In the genomic region with DNA sequence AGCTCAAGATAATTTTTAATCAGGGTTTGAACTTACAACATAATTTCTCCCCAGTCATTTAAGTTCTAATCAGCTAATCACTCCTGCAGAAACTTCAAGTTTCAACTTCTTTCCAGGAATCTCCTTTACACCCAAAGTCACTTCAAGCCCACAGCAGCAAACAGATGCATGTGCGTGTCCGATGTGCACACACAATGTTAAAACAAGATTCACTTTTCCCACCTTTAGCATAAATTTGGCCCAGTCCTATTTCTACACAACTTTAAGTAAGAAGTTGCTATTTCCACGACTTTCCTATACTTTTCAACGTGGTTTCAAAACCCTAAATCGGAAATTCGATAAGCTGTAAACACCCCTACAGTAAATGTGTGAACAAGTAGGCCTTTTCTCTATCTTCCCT, we compare ENCODE assay signal across 8 mouse cellular contexts. TPM values are rescaled to one million over a fixed set of nuclear protein-coding genes. Genes with fewer than 3 reads are reported as not detected.
DNase-seq lines count a peak whose midpoint lies in the region; ATAC-seq and TF ChIP-seq lines count a peak whose summit lies in the region.

No protein-coding gene starts in this region.

- TF ChIP-seq CTCF in testis, adult 2 months (IDR thresholded peaks at IDR 0.05; ENCODE audit: control insufficient read depth, insufficient read depth, insufficient replicate concordance, low read depth, low read length): no peak
- TF ChIP-seq CTCF in stomach, postnatal 0 days (IDR thresholded peaks at IDR 0.05; ENCODE audit: low read depth): no peak
- TF ChIP-seq CTCF in cerebellum, adult 2 months (IDR thresholded peaks at IDR 0.05; ENCODE audit: borderline replicate concordance, insufficient read depth, low read depth, low read length): no peak

- ATAC-seq in forebrain, embryonic 12.5 days (ENCODE audit: low FRiP score): no peak
- ATAC-seq in liver, embryonic 11.5 days (replicated peaks; ENCODE audit: low FRiP score): no peak
- ATAC-seq in stomach, postnatal 0 days (ENCODE audit: low FRiP score, low TSS enrichment): no peak

- no peaks in the 10 kb centered on the region for H3K27me3 ChIP-seq in testis, adult 2 months (ENCODE audit: control insufficient read depth, insufficient read depth, low read length)
- no peaks in the 10 kb centered on the region for H3K27me3 ChIP-seq in forebrain, embryonic 12.5 days
- no peaks in the 10 kb centered on the region for H3K27me3 ChIP-seq in liver, embryonic 11.5 days (replicated peaks; ENCODE audit: control insufficient read depth, insufficient read depth, low read length)
- no peaks in the 10 kb centered on the region for H3K27me3 ChIP-seq in stomach, postnatal 0 days (ENCODE audit: control insufficient read depth, insufficient read depth, low read length)
- no peaks in the 10 kb centered on the region for H3K27me3 ChIP-seq in cerebellum, adult 2 months (ENCODE audit: control insufficient read depth, insufficient read depth, low read length)

- no peaks in the 10 kb centered on the region for H3K9me3 ChIP-seq in forebrain, embryonic 12.5 days
- H3K9me3 ChIP-seq in liver, embryonic 11.5 days (ENCODE audit: control insufficient read depth, low read length): no peaks in the 10 kb centered on the region
- no peaks in the 10 kb centered on the region for H3K9me3 ChIP-seq in stomach, postnatal 0 days (ENCODE audit: control insufficient read depth, low read length)

- TF ChIP-seq EP300 in stomach, postnatal 0 days (optimal IDR thresholded peaks at IDR 0.05): no peak

- peak overlapping the region; percentile 90 for H3K4me2 ChIP-seq in forebrain, embryonic 12.5 days
- peak overlapping the region; percentile 91 for H3K4me2 ChIP-seq in liver, embryonic 11.5 days
- peak overlapping the region; percentile 98 for H3K4me2 ChIP-seq in stomach, postnatal 0 days (replicated peaks; ENCODE audit: low read depth)

- H3K9ac ChIP-seq in forebrain, embryonic 12.5 days: peak overlapping the region; percentile 95
- peak overlapping the region; percentile 72 for H3K9ac ChIP-seq in liver, embryonic 11.5 days (ENCODE audit: low read depth, low read length)
- H3K9ac ChIP-seq in stomach, postnatal 0 days (ENCODE audit: low read length): no peak overlapping the region

- peak overlapping the region; percentile 96; the same call in 1 of the 2 replicates for H3K4me3 ChIP-seq in testis, adult 2 months (ENCODE audit: control insufficient read depth, low read depth, low read length)
- peak overlapping the region; percentile 93 for H3K4me3 ChIP-seq in forebrain, embryonic 12.5 days (replicated peaks)
- H3K4me3 ChIP-seq in liver, embryonic 11.5 days (ENCODE audit: low read depth, low read length): peak overlapping the region; percentile 73
- peak overlapping the region; percentile 96 for H3K4me3 ChIP-seq in stomach, postnatal 0 days (ENCODE audit: low read depth, low read length)
- no peak overlapping the region for H3K4me3 ChIP-seq in cerebellum, adult 2 months (replicated peaks; ENCODE audit: insufficient read depth, low read depth, low read length)

- H3K27ac ChIP-seq in testis, adult 2 months (ENCODE audit: control insufficient read depth, insufficient read depth, low read depth, low read length): peak overlapping the region; percentile 65
- H3K27ac ChIP-seq in forebrain, embryonic 12.5 days: no peak overlapping the region
- H3K27ac ChIP-seq in liver, embryonic 11.5 days (ENCODE audit: low read depth, low read length): peak overlapping the region; percentile 30; the same call in 1 of the 2 replicates
- H3K27ac ChIP-seq in stomach, postnatal 0 days (replicated peaks): no peak overlapping the region
- no peak overlapping the region for H3K27ac ChIP-seq in cerebellum, adult 2 months (ENCODE audit: insufficient read depth, low read length)

- no peak for TF ChIP-seq POLR2A in testis, adult 2 months (IDR thresholded peaks at IDR 0.05; ENCODE audit: control insufficient read depth, low read depth, low read length)
- no peak for TF ChIP-seq POLR2A in cerebellum, adult 2 months (IDR thresholded peaks at IDR 0.05; ENCODE audit: borderline replicate concordance, insufficient read depth, low read length)

- H3K4me1 ChIP-seq in testis, adult 2 months (ENCODE audit: control insufficient read depth, insufficient read depth, low read length): no peaks in the 10 kb centered on the region; the same call in 1 of the 2 replicates
- peaks cover 11% of the 10 kb centered on the region for H3K4me1 ChIP-seq in forebrain, embryonic 12.5 days
- peaks cover 4% of the 10 kb centered on the region; the same call in 1 of the 2 replicates for H3K4me1 ChIP-seq in liver, embryonic 11.5 days (replicated peaks; ENCODE audit: control insufficient read depth, insufficient read depth, low read length)
- no peaks in the 10 kb centered on the region for H3K4me1 ChIP-seq in stomach, postnatal 0 days (replicated peaks; ENCODE audit: control insufficient read depth, insufficient read depth)
- no peaks in the 10 kb centered on the region for H3K4me1 ChIP-seq in cerebellum, adult 2 months (ENCODE audit: control insufficient read depth, insufficient read depth, low read length)

- H3K36me3 ChIP-seq in testis, adult 2 months (ENCODE audit: control insufficient read depth, insufficient read depth, low read length): no peaks in the 10 kb centered on the region
- no peaks in the 10 kb centered on the region for H3K36me3 ChIP-seq in forebrain, embryonic 12.5 days (replicated peaks)
- no peaks in the 10 kb centered on the region for H3K36me3 ChIP-seq in liver, embryonic 11.5 days (ENCODE audit: control insufficient read depth, insufficient read depth, low read length)
- H3K36me3 ChIP-seq in stomach, postnatal 0 days (ENCODE audit: control insufficient read depth, insufficient read depth, low read length): no peaks in the 10 kb centered on the region

- no peak for DNase-seq in testis, postnatal 14 days (ENCODE audit: low spot score)
- no peak for DNase-seq in liver, embryonic 11.5 days (ENCODE audit: low spot score)
- DNase-seq in stomach, postnatal 0 days (ENCODE audit: low spot score): no peak
- DNase-seq in right cerebral cortex, postnatal 25 days: no peak
- DNase-seq in cerebellum, adult 2 months: no peak
- DNase-seq in layer of hippocampus, adult 9-10 months (ENCODE audit: low spot score): no peak

- WGBS in forebrain, embryonic 12.5 days: 67% methylated on average over 6 of the region's 6 CpGs
- 55% methylated on average over 6 of the region's 6 CpGs for WGBS in liver, embryonic 11.5 days
- WGBS in stomach, postnatal 0 days: 64% methylated on average over 6 of the region's 6 CpGs
- 66% methylated on average over 6 of the region's 6 CpGs for WGBS in cerebellum, adult 2 months

RNA-seq across cellular contexts. Expression of a gene that starts 0.6 kb away (rescaled TPM):
- 12.7 and 12.8 TPM in 2 replicates for polyA plus RNA-seq in testis, adult 2 months (2012; rRNA removed)
- polyA plus RNA-seq in forebrain, embryonic 12.5 days (2016; fragmentation: Nextera tagmentation; extraction: Ambion mirVana): 16.3 and 16.6 TPM in 2 replicates
- 15.5 and 18.0 TPM in 2 replicates for polyA plus RNA-seq in liver, embryonic 11.5 days (2014; fragmentation: Nextera tagmentation; extraction: Ambion mirVana)
- polyA plus RNA-seq in stomach, postnatal 0 days (2015; fragmentation: Nextera tagmentation; extraction: Ambion mirVana): 7.5 and 7.6 TPM in 2 replicates
- 11.6 and 15.3 TPM in 2 replicates for polyA plus RNA-seq in cerebellum, adult 2 months (2012; rRNA removed)

RNA-seq across cellular contexts. Expression of a gene that starts 29.3 kb away (rescaled TPM):
- 3.4 and 3.5 TPM in 2 replicates for polyA plus RNA-seq in testis, adult 2 months (2012; rRNA removed)
- polyA plus RNA-seq in forebrain, embryonic 12.5 days (2016; fragmentation: Nextera tagmentation; extraction: Ambion mirVana): 16.9 and 17.1 TPM in 2 replicates
- 17.5 and 17.8 TPM in 2 replicates for polyA plus RNA-seq in liver, embryonic 11.5 days (2014; fragmentation: Nextera tagmentation; extraction: Ambion mirVana)
- polyA plus RNA-seq in stomach, postnatal 0 days (2015; fragmentation: Nextera tagmentation; extraction: Ambion mirVana): 12.6 and 13.0 TPM in 2 replicates
- polyA plus RNA-seq in cerebellum, adult 2 months (2012; rRNA removed): 11.5 and 11.9 TPM in 2 replicates

RNA-seq across cellular contexts. Expression of a gene that starts 30.1 kb away (rescaled TPM):
- 3.8 and 7.1 TPM in 2 replicates for polyA plus RNA-seq in testis, adult 2 months (2012; rRNA removed)
- polyA plus RNA-seq in forebrain, embryonic 12.5 days (2016; fragmentation: Nextera tagmentation; extraction: Ambion mirVana): 25.9 and 28.1 TPM in 2 replicates
- 27.1 and 27.5 TPM in 2 replicates for polyA plus RNA-seq in liver, embryonic 11.5 days (2014; fragmentation: Nextera tagmentation; extraction: Ambion mirVana)
- polyA plus RNA-seq in stomach, postnatal 0 days (2015; fragmentation: Nextera tagmentation; extraction: Ambion mirVana): 17.3 and 17.6 TPM in 2 replicates
- polyA plus RNA-seq in cerebellum, adult 2 months (2012; rRNA removed): 26.5 and 28.1 TPM in 2 replicates

Comparison
In these comparisons a context has a peak if more than half of its experiments do, and no peak if none do; other contexts are left out.
1. H3K27ac ChIP-seq: peak in testis, adult 2 months (single experiment) and liver, embryonic 11.5 days (single experiment); none in forebrain, embryonic 12.5 days (single experiment), stomach, postnatal 0 days (single experiment) and cerebellum, adult 2 months (single experiment).
2. Peak in every context shown above with its lines, with median percentiles within 50 percentile points of each other: H3K4me2 ChIP-seq.